Mouse (Mus musculus) naive thymus-derived CD4-positive, alpha-beta T cell, adult 2 months (primary cell): ENCODE measurements around the gene Tgtp2.

Source experiments
- DNase-seq: peaks from one replicate; pipeline ENCODE4 v3.0.0-alpha.2; 2011; ENCODE audit warnings: low read depth

Tgtp2 gene

GRCm38 (mm10) chr11:49063713-49064469 is at the start of gene Tgtp2:
Gene Tgtp2 (minus strand): TSS chr11:49064206.
- peak; percentile 76 for DNase-seq

- no peak for DNase-seq
These were observed 48.7 kb upstream of the Tgtp2 start for GRCm38 (mm10) chr11:49112624-49113219.

- no peak for DNase-seq
These were observed 47.0 kb upstream of the Tgtp2 start for GRCm38 (mm10) chr11:49111000-49111399.

DNA sequence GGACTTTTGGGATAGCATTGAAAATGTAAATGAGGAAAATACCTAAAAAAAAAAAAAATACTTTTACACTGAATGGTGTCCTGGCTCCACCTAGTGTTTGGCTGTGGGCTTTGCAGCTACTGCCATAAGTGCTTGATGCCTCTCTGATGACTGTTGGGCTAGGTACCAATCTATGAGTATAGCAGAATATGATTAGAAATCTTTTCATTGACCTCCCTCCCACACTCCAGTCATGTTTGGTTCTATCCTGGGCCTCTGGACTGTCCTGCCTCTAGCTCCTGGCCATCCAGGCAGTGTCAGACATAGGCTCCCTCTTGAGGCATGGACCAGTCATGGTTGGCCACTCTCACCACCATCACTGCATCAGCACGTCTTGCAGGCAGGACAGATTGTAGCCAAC is 44.8 kb upstream of the Tgtp2 start:
- DNase-seq: peak; percentile 80

- DNase-seq: no peak
These were observed 43.9 kb upstream of the Tgtp2 start for GRCm38 (mm10) chr11:49107650-49108537.

- no peak for DNase-seq
These were observed 41.7 kb upstream of the Tgtp2 start for GRCm38 (mm10) chr11:49105752-49106151.

DNA sequence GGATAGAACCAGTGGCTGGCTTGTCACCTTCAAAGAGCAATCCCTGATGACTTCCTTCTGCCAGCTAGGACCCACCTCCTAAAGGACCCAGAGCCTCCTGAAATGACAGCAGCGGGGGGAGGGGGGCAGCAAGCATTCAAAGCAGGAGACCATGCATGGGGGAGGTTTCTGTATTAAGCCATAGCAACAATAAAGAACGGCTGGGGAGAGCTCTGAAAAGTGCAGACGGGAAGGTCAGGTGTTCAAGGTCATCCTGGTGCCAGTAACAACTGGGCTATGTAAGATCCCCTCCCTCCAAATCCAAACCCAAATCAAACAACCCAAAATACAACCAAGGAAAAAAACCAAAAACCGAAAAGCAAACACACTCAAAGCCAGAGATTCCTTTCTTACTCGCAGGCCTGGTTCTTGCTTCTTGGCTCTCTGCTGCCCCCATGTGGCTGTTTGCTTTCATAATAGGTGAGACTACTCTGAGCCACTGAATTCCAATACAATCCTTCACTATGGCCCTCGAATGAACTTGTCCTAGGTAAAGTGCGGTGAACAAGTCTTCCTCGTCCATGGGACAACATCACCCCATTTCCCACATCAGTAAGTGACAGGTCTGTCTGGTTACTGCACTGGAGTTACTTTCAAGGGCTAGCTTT is 39.2 kb upstream of the Tgtp2 start:
- DNase-seq: peak; percentile 95

DNA sequence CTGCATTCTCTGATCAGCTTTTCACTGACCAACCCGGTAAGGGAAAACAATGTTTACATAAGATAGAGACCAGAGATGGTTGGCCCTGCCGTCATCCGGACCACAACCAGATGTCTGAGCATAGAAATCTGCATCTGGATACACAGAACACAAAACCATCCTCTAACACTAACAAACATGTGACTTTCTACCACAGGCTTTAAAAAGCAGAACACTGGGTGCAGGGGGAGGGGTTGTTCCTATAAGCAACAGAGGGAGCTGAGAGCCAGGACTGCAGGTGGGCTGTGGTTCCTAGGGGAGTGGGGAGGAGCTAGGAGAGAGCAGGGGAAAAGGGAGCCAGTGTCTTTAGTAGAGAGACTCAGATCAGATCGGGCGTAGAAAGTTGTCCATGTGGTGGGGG is 37.5 kb upstream of the Tgtp2 start:
- DNase-seq: peak; percentile 54

DNA sequence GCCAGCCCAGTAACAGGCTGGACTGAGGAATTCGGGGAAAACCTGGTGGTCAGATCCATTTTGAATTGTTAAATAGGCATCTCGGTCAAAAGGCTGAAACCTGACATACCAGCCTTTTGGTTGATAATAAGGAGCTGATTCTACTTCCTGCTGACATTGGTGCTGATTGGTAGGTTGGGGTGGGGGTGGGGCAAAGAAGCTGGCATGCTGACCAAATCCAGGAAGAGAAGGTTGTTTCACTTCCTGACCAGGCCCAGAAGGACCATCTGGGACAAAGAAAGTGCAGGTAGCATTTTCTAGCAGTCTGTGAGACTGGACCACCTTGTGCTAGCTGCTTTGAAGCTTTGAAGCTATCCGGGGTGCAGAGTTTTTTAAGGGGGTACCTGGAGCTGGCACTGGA is 36.4 kb upstream of the Tgtp2 start:
- DNase-seq: peak; percentile 60

DNA sequence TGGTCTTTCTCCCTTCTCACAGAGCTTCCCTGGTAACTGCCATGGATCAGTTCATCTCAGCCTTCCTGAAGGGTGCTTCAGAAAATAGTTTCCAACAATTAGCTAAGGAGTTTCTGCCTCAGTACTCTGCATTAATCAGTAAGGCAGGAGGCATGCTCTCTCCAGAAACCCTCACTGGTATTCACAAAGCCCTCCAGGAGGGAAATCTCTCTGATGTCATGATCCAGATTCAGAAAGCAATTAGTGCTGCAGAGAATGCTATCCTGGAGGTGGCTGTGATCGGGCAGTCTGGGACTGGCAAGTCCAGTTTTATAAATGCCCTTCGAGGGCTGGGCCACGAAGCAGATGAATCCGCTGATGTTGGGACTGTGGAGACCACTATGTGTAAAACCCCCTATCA is 31.4 kb upstream of the Tgtp2 start:
- no peak for DNase-seq

DNA sequence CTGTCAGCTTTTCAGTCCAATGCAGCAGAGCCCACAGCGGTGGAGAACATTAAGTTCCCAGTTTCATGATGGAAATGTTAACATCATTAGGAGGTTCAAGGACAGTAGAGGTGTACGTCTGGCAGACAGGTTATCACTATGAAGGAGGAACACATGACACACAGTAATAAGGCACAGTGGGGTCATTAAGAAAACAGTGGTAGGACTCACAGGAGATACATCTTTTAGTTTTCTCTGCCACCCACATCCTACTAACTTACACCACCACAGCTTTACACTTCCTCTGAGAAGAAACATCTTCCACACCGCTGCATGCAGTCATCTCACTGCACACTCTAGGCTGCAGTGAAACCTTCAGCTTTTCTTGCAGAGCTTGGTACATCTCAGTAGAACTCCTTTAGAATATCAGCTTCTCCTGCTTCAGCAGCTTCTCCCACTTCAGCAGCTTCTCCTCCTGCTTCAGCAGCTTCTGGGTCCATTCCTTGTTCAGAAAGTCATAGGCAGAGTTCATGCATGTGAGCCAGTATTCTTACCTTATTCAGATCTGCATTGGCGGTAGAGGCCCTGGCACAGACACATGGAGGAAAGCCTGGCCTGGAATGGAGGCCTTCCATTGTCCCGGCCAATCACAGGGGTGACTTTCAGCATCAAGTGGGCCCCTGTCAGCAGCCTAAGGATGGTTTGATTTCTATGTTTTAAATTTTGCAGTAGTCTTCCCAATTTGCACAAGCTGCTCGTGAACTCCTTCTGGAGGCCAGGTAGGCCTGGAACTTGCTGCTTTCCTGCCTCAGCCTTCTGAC is 30.1 kb upstream of the Tgtp2 start:
- peak; percentile 85 for DNase-seq

DNA sequence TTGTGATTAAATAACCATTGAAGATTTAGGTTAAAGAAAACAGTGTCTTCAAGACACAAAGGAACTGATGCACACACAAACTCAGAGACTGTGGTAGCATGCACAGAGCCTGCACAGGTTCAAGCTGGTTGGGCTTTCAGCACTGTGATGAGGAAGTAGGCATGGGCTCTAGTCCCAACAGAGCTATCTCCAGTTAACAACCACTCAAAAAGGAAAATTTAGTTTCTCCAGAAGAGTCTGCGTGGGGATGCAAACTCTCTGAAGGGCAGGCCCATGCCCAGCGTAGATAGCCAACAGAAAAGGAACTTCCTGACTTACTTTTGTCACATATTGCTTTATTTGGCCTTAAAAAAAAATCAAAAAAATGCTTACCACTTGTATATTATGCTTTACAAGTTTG is 28.8 kb upstream of the Tgtp2 start:
- peak; percentile 56 for DNase-seq

DNA sequence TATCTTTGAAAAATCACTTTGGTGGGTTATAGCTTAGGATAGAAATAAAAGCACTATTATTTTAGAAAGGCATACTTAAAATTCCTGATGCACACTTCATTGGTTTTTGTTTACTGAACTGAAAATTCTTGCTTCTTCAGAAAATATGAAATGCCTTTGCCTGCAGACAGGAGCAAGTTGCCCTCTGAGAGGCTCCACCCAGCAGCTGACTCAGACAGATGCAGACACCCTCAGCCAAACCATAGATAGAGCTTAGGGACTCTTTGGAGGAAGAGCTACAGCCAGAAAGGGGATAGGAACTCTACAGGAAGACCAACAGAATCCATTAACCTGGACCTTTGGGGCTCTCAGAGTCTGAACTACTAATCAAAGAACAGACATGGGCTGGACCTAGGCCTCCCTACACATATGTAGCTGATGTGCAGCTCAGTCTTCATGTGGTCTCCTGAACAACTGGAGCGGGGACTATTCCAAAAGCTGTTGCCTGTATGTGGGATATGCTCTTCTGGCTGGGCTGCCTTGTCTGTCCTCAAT is 28.1 kb upstream of the Tgtp2 start:
- DNase-seq: no peak

DNA sequence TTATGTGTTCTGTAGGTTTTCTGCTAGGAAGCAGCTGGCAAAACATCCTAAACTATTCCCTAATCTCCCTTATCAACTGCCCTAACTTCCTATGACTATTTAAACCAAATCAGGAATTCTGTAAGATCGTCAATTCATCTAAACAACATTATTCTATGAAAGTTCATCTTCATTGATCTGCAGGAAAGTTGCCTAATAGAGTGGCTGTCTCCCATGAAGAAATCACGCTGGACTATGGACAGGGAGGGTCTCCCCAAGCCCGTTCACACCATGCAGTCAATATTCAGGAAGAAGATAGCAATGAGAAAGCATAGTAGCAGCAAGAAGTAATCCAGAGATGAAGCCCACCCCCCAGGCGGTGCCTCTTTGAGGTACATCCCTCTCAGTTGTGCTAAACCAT is 27.2 kb upstream of the Tgtp2 start:
- DNase-seq: no peak

GRCm38 (mm10) chr11:49090551-49090950 is 26.5 kb upstream of the Tgtp2 start:
- peak; percentile 70 for DNase-seq

- DNase-seq: peak; percentile 59
These were observed 25.9 kb upstream of the Tgtp2 start for GRCm38 (mm10) chr11:49089735-49090507.

DNA sequence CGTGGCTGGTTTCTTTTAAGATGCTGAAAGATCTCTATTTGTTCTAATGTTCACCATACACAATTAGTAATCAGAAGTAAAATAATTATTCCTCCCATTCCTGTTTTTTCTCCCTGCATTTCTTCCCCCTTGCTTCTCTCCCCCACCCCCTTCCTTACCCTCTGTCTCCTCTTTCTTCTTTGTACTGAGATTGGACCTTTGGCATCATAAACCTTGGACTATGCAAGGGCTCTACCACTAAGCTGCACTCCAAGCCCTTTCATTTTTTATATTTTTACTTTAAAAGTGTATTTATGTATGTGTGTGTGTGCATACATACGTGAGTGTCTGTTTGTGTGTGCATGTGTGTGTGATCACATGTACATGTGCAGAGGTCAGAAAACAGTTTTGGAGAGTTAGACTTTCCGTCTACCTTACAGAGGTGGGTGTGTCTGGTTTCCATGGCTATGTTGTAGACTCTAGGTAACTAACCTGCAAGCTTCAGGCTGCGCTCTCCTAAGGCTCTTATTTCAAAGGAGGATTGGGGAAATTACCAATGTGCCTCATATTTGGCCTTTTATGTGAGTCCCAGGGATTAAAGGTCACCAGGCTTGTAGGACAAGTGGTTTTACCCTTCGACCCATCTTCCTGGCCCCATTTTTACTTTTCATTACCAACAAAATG is 25.1 kb upstream of the Tgtp2 start:
- peak; percentile 58 for DNase-seq

- DNase-seq: peak; percentile 63
These were observed 24.0 kb upstream of the Tgtp2 start for GRCm38 (mm10) chr11:49087830-49088616.

- DNase-seq: peak; percentile 67
These were observed 22.9 kb upstream of the Tgtp2 start for GRCm38 (mm10) chr11:49086858-49087361.
